Mouse (Mus musculus): ENCODE results near the gene Rhog. TPM values are rescaled to one million over a fixed set of nuclear protein-coding genes. Genes with fewer than 3 reads are reported as not detected.

Rhog gene
- polyA plus RNA-seq, 1 experiment = 20.0 TPM

- no peaks in the 10 kb centered on the region for H3K36me3 ChIP-seq (ENCODE audit: control insufficient read depth, insufficient read depth, low read length, poor library complexity, severe bottlenecking)
- TF ChIP-seq POLR2A (IDR thresholded peaks at IDR 0.05; ENCODE audit: insufficient read depth, low read length) (no peak), EP300 (IDR thresholded peaks at IDR 0.05; ENCODE audit: insufficient read depth, low read depth, low read length) (no peak), CTCF (IDR thresholded peaks at IDR 0.05; ENCODE audit: low read depth, low read length) (no peak)
- H3K27me3 ChIP-seq (ENCODE audit: control insufficient read depth, insufficient read depth, low read length, poor library complexity, severe bottlenecking) = no peaks in the 10 kb centered on the region
- no peak overlapping the region for H3K4me3 ChIP-seq (ENCODE audit: low read depth, low read length)
- no peak overlapping the region for H3K9ac ChIP-seq (ENCODE audit: low read depth, poor library complexity, severe bottlenecking)
- H3K27ac ChIP-seq (ENCODE audit: insufficient read depth, low read length) = no peak overlapping the region
- H3K9me3 ChIP-seq (replicated peaks; ENCODE audit: control insufficient read depth, insufficient read depth, low read length, poor library complexity, severe bottlenecking) = no peaks in the 10 kb centered on the region
- H3K4me1 ChIP-seq (ENCODE audit: control insufficient read depth, insufficient read depth, low read length) = peaks cover 4% of the 10 kb centered on the region
These were observed 10.9 kb downstream of the Rhog start for GRCm38 (mm10) chr7:102244782-102245535.

GRCm38 (mm10) chr7:102243870-102244269, 12.0 kb downstream of the Rhog start:
- peaks cover 2% of the 10 kb centered on the region; the same call in 1 of the 2 replicates for H3K36me3 ChIP-seq (ENCODE audit: control insufficient read depth, insufficient read depth, low read length, poor library complexity, severe bottlenecking)
- no peak overlapping the region for H3K9ac ChIP-seq (ENCODE audit: low read depth, poor library complexity, severe bottlenecking)
- H3K4me3 ChIP-seq (ENCODE audit: low read depth, low read length) = no peak overlapping the region
- no peaks in the 10 kb centered on the region for H3K27me3 ChIP-seq (ENCODE audit: control insufficient read depth, insufficient read depth, low read length, poor library complexity, severe bottlenecking)
- no peak overlapping the region for H3K27ac ChIP-seq (ENCODE audit: insufficient read depth, low read length)
- TF ChIP-seq EP300 (IDR thresholded peaks at IDR 0.05; ENCODE audit: insufficient read depth, low read depth, low read length) (no peak), CTCF (IDR thresholded peaks at IDR 0.05; ENCODE audit: low read depth, low read length) (no peak), POLR2A (IDR thresholded peaks at IDR 0.05; ENCODE audit: insufficient read depth, low read length) (no peak)
- H3K9me3 ChIP-seq (replicated peaks; ENCODE audit: control insufficient read depth, insufficient read depth, low read length, poor library complexity, severe bottlenecking) = no peaks in the 10 kb centered on the region
- peaks cover 6% of the 10 kb centered on the region for H3K4me1 ChIP-seq (ENCODE audit: control insufficient read depth, insufficient read depth, low read length)

- Histone ChIP-seq H3K4me1 (ENCODE audit: control insufficient read depth, insufficient read depth, low read length) (peaks cover 7% of the 10 kb centered on the region), H3K27me3 (ENCODE audit: control insufficient read depth, insufficient read depth, low read length, poor library complexity, severe bottlenecking) (no peaks in the 10 kb centered on the region), H3K9ac (ENCODE audit: low read depth, poor library complexity, severe bottlenecking) (no peak overlapping the region), H3K36me3 (ENCODE audit: control insufficient read depth, insufficient read depth, low read length, poor library complexity, severe bottlenecking) (peaks cover 2% of the 10 kb centered on the region; the same call in 1 of the 2 replicates), H3K27ac (ENCODE audit: insufficient read depth, low read length) (no peak overlapping the region), H3K4me3 (ENCODE audit: low read depth, low read length) (no peak overlapping the region), H3K9me3 (replicated peaks; ENCODE audit: control insufficient read depth, insufficient read depth, low read length, poor library complexity, severe bottlenecking) (no peaks in the 10 kb centered on the region)
- TF ChIP-seq EP300 (IDR thresholded peaks at IDR 0.05; ENCODE audit: insufficient read depth, low read depth, low read length) = no peak
- TF ChIP-seq CTCF (IDR thresholded peaks at IDR 0.05; ENCODE audit: low read depth, low read length) = no peak
- no peak for TF ChIP-seq POLR2A (IDR thresholded peaks at IDR 0.05; ENCODE audit: insufficient read depth, low read length)
These were observed 12.9 kb downstream of the Rhog start for GRCm38 (mm10) chr7:102242917-102243316.

GRCm38 (mm10) chr7:102242371-102242770, 13.5 kb downstream of the Rhog start:
- Histone ChIP-seq H3K9ac (ENCODE audit: low read depth, poor library complexity, severe bottlenecking) (no peak overlapping the region), H3K9me3 (replicated peaks; ENCODE audit: control insufficient read depth, insufficient read depth, low read length, poor library complexity, severe bottlenecking) (no peaks in the 10 kb centered on the region), H3K36me3 (ENCODE audit: control insufficient read depth, insufficient read depth, low read length, poor library complexity, severe bottlenecking) (peaks cover 2% of the 10 kb centered on the region; the same call in 1 of the 2 replicates), H3K4me3 (ENCODE audit: low read depth, low read length) (no peak overlapping the region), H3K27me3 (ENCODE audit: control insufficient read depth, insufficient read depth, low read length, poor library complexity, severe bottlenecking) (no peaks in the 10 kb centered on the region), H3K4me1 (ENCODE audit: control insufficient read depth, insufficient read depth, low read length) (peaks cover 7% of the 10 kb centered on the region), H3K27ac (ENCODE audit: insufficient read depth, low read length) (no peak overlapping the region)
- no peak for TF ChIP-seq POLR2A (IDR thresholded peaks at IDR 0.05; ENCODE audit: insufficient read depth, low read length)
- no peak for TF ChIP-seq CTCF (IDR thresholded peaks at IDR 0.05; ENCODE audit: low read depth, low read length)
- no peak for TF ChIP-seq EP300 (IDR thresholded peaks at IDR 0.05; ENCODE audit: insufficient read depth, low read depth, low read length)

DNA sequence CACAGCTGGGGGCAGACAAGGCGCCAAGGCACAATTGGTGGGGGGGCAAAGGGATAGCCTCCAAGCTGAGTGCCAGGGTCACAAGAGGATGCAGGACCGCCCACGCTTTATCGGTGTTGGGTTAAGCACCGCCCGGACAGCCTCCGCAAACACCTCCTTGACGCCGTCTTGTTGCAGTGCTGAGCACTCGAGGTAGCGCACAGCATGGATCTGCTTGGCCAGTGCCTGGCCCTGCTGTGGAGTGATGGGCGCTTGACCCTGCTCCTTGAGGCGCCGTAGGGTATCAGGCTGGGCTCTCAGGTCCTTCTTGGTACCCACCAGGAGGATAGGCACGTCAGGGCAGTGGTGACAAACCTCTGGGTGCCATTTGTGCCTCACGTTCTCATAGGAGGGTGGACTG, 16.3 kb downstream of the Rhog start:
- Histone ChIP-seq H3K4me1 (ENCODE audit: control insufficient read depth, insufficient read depth, low read length) (peaks cover 3% of the 10 kb centered on the region), H3K27me3 (ENCODE audit: control insufficient read depth, insufficient read depth, low read length, poor library complexity, severe bottlenecking) (no peaks in the 10 kb centered on the region), H3K9ac (ENCODE audit: low read depth, poor library complexity, severe bottlenecking) (no peak overlapping the region), H3K36me3 (ENCODE audit: control insufficient read depth, insufficient read depth, low read length, poor library complexity, severe bottlenecking) (peaks cover 2% of the 10 kb centered on the region; the same call in 1 of the 2 replicates), H3K4me3 (ENCODE audit: low read depth, low read length) (no peak overlapping the region), H3K27ac (ENCODE audit: insufficient read depth, low read length) (no peak overlapping the region), H3K9me3 (replicated peaks; ENCODE audit: control insufficient read depth, insufficient read depth, low read length, poor library complexity, severe bottlenecking) (no peaks in the 10 kb centered on the region)
- TF ChIP-seq CTCF (IDR thresholded peaks at IDR 0.05; ENCODE audit: low read depth, low read length) (no peak), POLR2A (IDR thresholded peaks at IDR 0.05; ENCODE audit: insufficient read depth, low read length) (no peak), EP300 (IDR thresholded peaks at IDR 0.05; ENCODE audit: insufficient read depth, low read depth, low read length) (no peak)

DNA sequence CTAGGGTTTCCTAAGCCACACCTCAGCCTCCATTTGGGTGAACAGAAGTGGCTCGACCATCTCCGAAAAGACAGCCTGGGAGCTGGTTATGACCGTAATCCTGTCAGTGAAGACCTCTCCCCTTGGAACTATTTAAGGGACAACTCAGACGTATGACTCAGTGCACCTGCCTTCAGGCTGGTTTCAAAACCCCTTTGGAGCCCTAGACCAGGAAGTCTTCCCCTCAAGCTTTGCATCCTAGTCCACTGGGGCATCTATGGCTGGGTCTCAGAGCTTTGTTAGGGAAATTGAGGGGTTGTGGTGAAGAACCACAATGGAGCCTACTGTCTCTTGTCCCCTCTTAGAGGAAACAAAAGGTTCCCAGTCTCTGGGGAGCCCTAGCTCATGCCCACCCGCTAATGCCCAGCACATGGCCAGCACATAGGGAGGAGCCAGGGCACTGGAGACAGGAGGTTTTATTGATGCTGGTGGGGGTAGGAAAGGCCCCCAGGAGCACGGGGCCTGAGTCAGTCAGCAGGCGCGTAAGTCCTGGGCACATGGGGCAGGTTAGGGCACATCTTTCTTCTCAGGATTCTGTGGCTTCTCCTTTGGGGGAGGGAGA, 17.1 kb downstream of the Rhog start:
- Histone ChIP-seq H3K4me3 (ENCODE audit: low read depth, low read length) (no peak overlapping the region), H3K36me3 (ENCODE audit: control insufficient read depth, insufficient read depth, low read length, poor library complexity, severe bottlenecking) (peaks cover 2% of the 10 kb centered on the region; the same call in 1 of the 2 replicates), H3K27me3 (ENCODE audit: control insufficient read depth, insufficient read depth, low read length, poor library complexity, severe bottlenecking) (no peaks in the 10 kb centered on the region), H3K9me3 (replicated peaks; ENCODE audit: control insufficient read depth, insufficient read depth, low read length, poor library complexity, severe bottlenecking) (no peaks in the 10 kb centered on the region), H3K9ac (ENCODE audit: low read depth, poor library complexity, severe bottlenecking) (no peak overlapping the region), H3K27ac (ENCODE audit: insufficient read depth, low read length) (no peak overlapping the region), H3K4me1 (ENCODE audit: control insufficient read depth, insufficient read depth, low read length) (peaks cover 3% of the 10 kb centered on the region)
- no peak for TF ChIP-seq CTCF (IDR thresholded peaks at IDR 0.05; ENCODE audit: low read depth, low read length)
- no peak for TF ChIP-seq POLR2A (IDR thresholded peaks at IDR 0.05; ENCODE audit: insufficient read depth, low read length)
